Mouse (Mus musculus) midbrain, embryonic 12.5 days (tissue): Measurements from ENCODE around the gene Lypd6b. TPM values are rescaled to one million over a fixed set of nuclear protein-coding genes. Genes with fewer than 3 reads are reported as not detected.

Experiments used
- ATAC-seq: fragments of 200-750 bp; cut with Nextera tagmentation; 2 replicates; pipeline ENCODE4 v1.8.0; 2017; ENCODE audit warnings: low read depth, moderate TSS enrichment, moderate library complexity; ENCODE audit not compliant: low FRiP score
- H3K27ac ChIP-seq: fragments of 300-500 bp; sonication (generic); replicated peaks from 2 replicates; pipeline ENCODE4 v1.5.1; 2016; ENCODE audit warnings: mild to moderate bottlenecking
- H3K27me3 ChIP-seq: fragments of 300-500 bp; sonication (generic); 2 replicates; pipeline ENCODE4 v1.6.1; 2016; ENCODE audit warnings: mild to moderate bottlenecking
- H3K36me3 ChIP-seq: fragments of 300-500 bp; sonication (generic); 2 replicates; pipeline ENCODE4 v1.6.1; 2016
- H3K4me1 ChIP-seq: fragments of 300-500 bp; sonication (generic); 2 replicates; pipeline ENCODE4 v1.6.1; 2016
- H3K4me2 ChIP-seq: fragments of 300-500 bp; sonication (generic); replicated peaks from 2 replicates; pipeline ENCODE4 v1.6.1; 2016; ENCODE audit warnings: mild to moderate bottlenecking, moderate library complexity
- H3K4me3 ChIP-seq: fragments of 300-500 bp; sonication (generic); 2 replicates; pipeline ENCODE4 v1.5.1; 2016; ENCODE audit warnings: mild to moderate bottlenecking
- H3K9ac ChIP-seq: fragments of 300-500 bp; sonication (generic); replicated peaks from 2 replicates; pipeline ENCODE4 v1.6.1; 2016; ENCODE audit warnings: mild to moderate bottlenecking, moderate library complexity
- H3K9me3 ChIP-seq: fragments of 300-500 bp; sonication (generic); 2 replicates; pipeline ENCODE4 v1.6.1; 2016; ENCODE audit warnings: mild to moderate bottlenecking
- WGBS: fragments of 180-500 bp; shearing (Covaris S2); methylation state at CpG from one replicate; pipeline ENCODE4 v1.1.7; 2016; 5-methylcytosine and 5-hydroxymethylcytosine counted together
- polyA plus RNA-seq: library from polyadenylated mRNA; unstranded; fragments of >200 nt; fragmentation: Nextera tagmentation; extraction: Ambion mirVana; gene quantifications from 2 replicates; pipeline ENCODE4 v1.2.1, GENCODE M21; 2016

Lypd6b gene
- polyA plus RNA-seq, 1 experiment from 2014 or later: 0.89 TPM

DNA sequence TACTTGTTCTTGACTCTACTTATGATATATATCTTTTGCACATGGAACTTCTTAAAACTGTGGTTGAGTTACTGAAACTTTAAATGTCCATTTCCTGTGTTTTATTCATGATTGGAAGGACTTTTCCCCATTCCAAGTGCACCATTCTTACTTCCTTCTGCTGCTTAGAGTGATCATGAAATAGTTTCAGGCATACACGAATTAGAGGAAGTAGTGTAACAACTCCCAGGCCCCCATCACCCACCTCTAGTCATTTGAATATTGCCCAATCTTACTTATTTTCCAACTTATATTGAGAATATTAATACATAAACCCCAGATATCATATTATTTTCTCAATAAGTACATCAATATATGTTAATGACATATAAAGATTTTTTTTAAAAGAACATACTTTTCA, 139.9 kb downstream of the Lypd6b start:
- Histone ChIP-seq H3K36me3 (no peaks in the 10 kb centered on the region), H3K9me3 (no peaks in the 10 kb centered on the region), H3K27ac (no peak overlapping the region), H3K4me1 (peaks cover 7% of the 10 kb centered on the region; the same call in 1 of the 2 replicates), H3K4me3 (no peak overlapping the region), H3K9ac (no peak overlapping the region), H3K4me2 (no peak overlapping the region), H3K27me3 (peaks cover 5% of the 10 kb centered on the region; the same call in 1 of the 2 replicates)
- 79% methylated on average over 1 of the region's 1 CpGs for WGBS
- no peak for ATAC-seq

DNA sequence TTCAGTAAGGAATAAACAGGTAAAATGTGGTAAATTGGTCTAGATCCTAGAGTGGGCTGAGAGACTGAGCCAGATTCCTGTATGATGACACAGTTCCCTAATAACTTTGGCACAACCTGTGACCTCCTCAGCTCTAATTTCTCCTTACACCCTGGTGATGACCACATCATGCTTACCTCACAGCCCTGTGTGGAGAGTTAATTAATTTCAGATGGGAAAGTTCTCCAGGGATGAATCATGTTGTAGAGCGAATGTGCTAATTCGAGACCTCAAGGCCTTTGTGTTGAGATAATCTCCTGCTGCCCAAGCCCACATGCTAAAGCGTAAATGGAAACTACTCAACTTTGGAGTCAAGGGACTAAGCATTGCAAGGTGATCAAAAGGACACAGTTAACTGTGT, 142.4 kb downstream of the Lypd6b start:
- H3K27ac ChIP-seq: no peak overlapping the region
- no peak overlapping the region for H3K4me3 ChIP-seq
- H3K9me3 ChIP-seq: no peaks in the 10 kb centered on the region
- H3K4me1 ChIP-seq: no peaks in the 10 kb centered on the region
- no peak overlapping the region for H3K9ac ChIP-seq
- no peaks in the 10 kb centered on the region for H3K27me3 ChIP-seq
- H3K4me2 ChIP-seq: no peak overlapping the region
- no peak for ATAC-seq
- no peaks in the 10 kb centered on the region for H3K36me3 ChIP-seq
- WGBS: 80% methylated on average over 3 of the region's 3 CpGs

DNA sequence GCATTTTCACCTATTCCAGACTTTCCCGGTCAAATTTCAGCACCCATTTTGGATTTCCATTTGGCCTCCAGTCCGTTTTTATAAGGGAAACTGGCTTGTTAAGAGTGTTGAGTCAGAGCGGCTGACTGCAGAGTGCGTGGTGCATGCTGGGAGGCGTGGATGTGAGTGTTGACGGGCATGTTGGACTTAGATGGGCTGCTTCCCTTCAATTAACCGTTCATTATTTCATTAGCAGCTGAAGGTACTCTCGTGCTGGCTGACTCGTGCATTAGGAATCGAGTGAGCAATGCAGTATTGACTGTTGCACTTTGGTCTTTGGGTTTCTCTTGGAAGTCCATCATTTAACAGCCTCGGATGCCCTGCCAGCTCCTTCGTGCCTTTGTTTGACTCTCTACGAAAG, 150.1 kb downstream of the Lypd6b start:
- no peaks in the 10 kb centered on the region for H3K4me1 ChIP-seq
- H3K9ac ChIP-seq: no peak overlapping the region
- H3K36me3 ChIP-seq: no peaks in the 10 kb centered on the region
- H3K4me3 ChIP-seq: no peak overlapping the region
- H3K9me3 ChIP-seq: no peaks in the 10 kb centered on the region
- WGBS: 84% methylated on average over 13 of the region's 13 CpGs
- H3K27ac ChIP-seq: no peak overlapping the region
- no peak for ATAC-seq
- no peaks in the 10 kb centered on the region for H3K27me3 ChIP-seq
- H3K4me2 ChIP-seq: no peak overlapping the region

DNA sequence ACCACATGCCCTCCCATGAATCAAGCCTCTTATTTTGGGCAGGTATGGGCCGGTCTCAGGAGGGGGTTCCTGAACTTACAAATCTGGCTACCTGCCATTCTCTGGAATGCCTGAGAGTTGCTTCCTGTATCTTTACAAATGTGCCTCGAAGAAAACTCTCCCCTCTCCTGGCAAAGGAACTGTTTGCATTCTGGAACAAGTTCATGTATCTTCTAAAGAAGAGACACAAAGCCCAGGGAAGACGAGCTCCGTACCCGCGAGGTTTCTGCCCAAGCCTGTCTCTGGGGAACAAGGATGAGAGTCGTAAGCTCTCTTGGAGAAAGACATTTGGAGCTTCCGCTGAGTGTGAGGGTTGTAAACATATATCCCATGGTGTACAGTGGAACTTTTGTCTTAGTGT, 150.8 kb downstream of the Lypd6b start:
- WGBS: 81% methylated on average over 8 of the region's 8 CpGs
- H3K36me3 ChIP-seq: no peaks in the 10 kb centered on the region
- ATAC-seq: no peak
- H3K9me3 ChIP-seq: no peaks in the 10 kb centered on the region
- H3K4me3 ChIP-seq: no peak overlapping the region
- H3K4me1 ChIP-seq: no peaks in the 10 kb centered on the region
- no peak overlapping the region for H3K27ac ChIP-seq
- H3K27me3 ChIP-seq: no peaks in the 10 kb centered on the region
- no peak overlapping the region for H3K9ac ChIP-seq
- H3K4me2 ChIP-seq: no peak overlapping the region

- no peaks in the 10 kb centered on the region for H3K4me1 ChIP-seq
- H3K4me2 ChIP-seq: no peak overlapping the region
- H3K9me3 ChIP-seq: no peaks in the 10 kb centered on the region
- WGBS: 88% methylated on average over 6 of the region's 6 CpGs
- H3K4me3 ChIP-seq: no peak overlapping the region
- no peak overlapping the region for H3K9ac ChIP-seq
- no peaks in the 10 kb centered on the region for H3K27me3 ChIP-seq
- H3K36me3 ChIP-seq: no peaks in the 10 kb centered on the region
- no peak for ATAC-seq
- H3K27ac ChIP-seq: no peak overlapping the region
These were observed 152.9 kb downstream of the Lypd6b start for GRCm38 (mm10) chr2:49940372-49940771.

DNA sequence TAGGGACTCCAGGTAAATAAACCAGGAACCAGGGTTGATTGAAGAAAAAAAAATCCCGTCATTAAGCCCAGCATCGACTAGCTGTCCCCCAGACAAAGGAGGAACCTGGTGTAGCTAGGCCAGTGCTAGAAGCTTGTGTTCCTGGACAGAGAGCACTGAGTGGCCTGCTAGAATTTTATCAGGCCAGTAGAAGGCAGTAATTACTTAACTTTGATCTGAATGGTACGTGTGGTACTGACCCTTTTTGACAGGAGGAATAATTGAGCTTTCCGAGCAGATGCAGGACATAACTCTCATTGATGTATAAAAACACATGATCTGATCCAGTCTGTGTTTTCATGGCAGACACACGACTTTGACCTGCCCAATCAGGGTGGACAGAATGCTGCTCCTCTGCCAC, 154.6 kb downstream of the Lypd6b start:
- Histone ChIP-seq H3K4me1 (no peaks in the 10 kb centered on the region), H3K27ac (no peak overlapping the region), H3K4me2 (no peak overlapping the region), H3K4me3 (no peak overlapping the region), H3K9ac (no peak overlapping the region), H3K9me3 (no peaks in the 10 kb centered on the region), H3K36me3 (no peaks in the 10 kb centered on the region), H3K27me3 (no peaks in the 10 kb centered on the region)
- no peak for ATAC-seq
- WGBS: 72% methylated on average over 5 of the region's 5 CpGs

DNA sequence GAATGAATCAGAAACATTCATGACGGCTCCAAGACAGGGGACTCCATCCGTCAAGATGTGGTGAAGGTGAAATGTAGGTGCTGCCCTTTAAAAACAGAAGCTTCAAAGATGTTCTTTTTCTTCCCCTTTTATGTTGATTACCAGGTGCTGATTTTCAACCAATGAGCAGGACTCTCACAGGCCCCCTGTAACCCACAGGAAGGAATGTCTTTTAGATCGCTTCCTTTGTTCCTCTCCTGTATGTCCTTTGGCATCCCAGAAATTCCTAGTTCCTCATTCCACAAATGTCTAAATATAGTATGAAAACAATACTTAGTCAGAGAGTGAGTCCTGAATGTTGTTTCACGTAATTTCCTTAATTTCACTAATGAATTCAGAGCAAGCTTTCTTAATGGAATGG, 164.2 kb downstream of the Lypd6b start:
- no peak overlapping the region for H3K27ac ChIP-seq
- no peak overlapping the region for H3K9ac ChIP-seq
- ATAC-seq: no peak
- 69% methylated on average over 4 of the region's 4 CpGs for WGBS
- no peaks in the 10 kb centered on the region for H3K36me3 ChIP-seq
- no peak overlapping the region for H3K4me2 ChIP-seq
- peaks cover 6% of the 10 kb centered on the region for H3K4me1 ChIP-seq
- no peaks in the 10 kb centered on the region for H3K27me3 ChIP-seq
- H3K4me3 ChIP-seq: no peak overlapping the region
- H3K9me3 ChIP-seq: 0 out of 2 replicates have a peak, but pooled peaks cover 4% of the 10 kb centered on the region

DNA sequence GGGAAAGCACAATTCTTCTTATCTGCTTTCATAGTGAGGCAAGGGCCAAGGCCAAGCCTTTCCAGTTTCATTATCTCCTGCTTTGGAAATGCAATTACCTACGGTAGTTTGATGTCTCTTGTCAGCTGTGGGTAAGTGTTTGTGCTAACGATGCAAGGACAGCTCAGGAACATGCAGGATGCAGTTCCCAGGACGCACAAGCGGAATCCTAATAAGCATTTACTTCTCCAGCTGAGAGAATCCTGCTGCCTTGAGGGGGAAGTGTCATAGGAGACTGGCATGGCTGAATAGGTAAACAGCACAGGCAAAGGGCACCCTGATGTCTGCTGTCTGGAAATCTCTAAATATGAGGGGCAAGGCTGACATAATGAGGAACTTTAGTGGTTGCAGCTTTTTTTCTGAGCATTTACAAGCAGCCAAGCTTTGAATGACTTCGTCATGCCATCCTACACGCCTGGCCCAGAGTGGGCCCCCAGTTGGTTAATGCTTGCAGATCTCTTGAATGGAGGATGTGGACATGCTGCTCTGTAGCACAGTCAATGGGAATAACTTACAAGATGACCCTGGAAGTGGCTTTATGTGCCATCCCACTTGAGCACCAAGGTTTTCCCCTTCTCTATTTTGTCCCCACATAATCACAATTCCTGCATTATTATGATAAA, 165.3 kb downstream of the Lypd6b start:
- Histone ChIP-seq H3K4me1 (peaks cover 6% of the 10 kb centered on the region), H3K4me2 (no peak overlapping the region), H3K9me3 (0 out of 2 replicates have a peak, but pooled peaks cover 4% of the 10 kb centered on the region), H3K4me3 (no peak overlapping the region), H3K36me3 (no peaks in the 10 kb centered on the region), H3K27ac (peak overlapping the region; percentile 20; the same call in 1 of the 2 replicates), H3K9ac (no peak overlapping the region), H3K27me3 (no peaks in the 10 kb centered on the region)
- WGBS: 48% methylated on average over 6 of the region's 6 CpGs
- ATAC-seq: no peak

DNA sequence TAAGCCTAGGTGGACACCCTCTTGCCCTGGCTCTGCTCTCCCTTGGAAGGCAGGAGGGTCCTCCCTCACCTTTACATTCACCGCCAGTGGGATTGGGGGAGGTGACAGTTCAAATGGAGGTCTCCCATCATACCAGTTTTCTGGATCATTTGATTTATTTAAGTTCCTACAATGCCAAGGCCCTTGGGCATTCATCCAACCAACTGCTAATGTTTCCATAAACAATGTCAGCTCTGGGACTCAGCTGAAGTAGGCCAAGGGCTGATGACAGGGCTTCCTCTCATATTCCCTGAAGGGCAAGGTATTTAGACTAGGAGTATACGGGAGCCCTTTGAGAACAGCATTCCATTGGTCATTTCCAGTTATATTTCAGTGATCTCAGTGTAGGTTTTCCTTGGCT, 170.0 kb downstream of the Lypd6b start:
- Histone ChIP-seq H3K36me3 (no peaks in the 10 kb centered on the region), H3K9ac (no peak overlapping the region), H3K27ac (no peak overlapping the region), H3K9me3 (0 out of 2 replicates have a peak, but pooled peaks cover 4% of the 10 kb centered on the region), H3K4me3 (no peak overlapping the region), H3K4me1 (peaks cover 6% of the 10 kb centered on the region), H3K27me3 (no peaks in the 10 kb centered on the region), H3K4me2 (no peak overlapping the region)
- whole genome bisulfite sequencing: 83% methylated on average over 2 of the region's 2 CpGs
- no peak for ATAC-seq

GRCm38 (mm10) chr2:49961991-49962390, 174.5 kb downstream of the Lypd6b start:
- no peaks in the 10 kb centered on the region for H3K36me3 ChIP-seq
- no peaks in the 10 kb centered on the region for H3K4me1 ChIP-seq
- WGBS: 87% methylated on average over 2 of the region's 2 CpGs
- H3K4me3 ChIP-seq: no peak overlapping the region
- no peak overlapping the region for H3K4me2 ChIP-seq
- H3K27me3 ChIP-seq: no peaks in the 10 kb centered on the region
- H3K9ac ChIP-seq: no peak overlapping the region
- H3K27ac ChIP-seq: no peak overlapping the region
- ATAC-seq: no peak
- H3K9me3 ChIP-seq: no peaks in the 10 kb centered on the region

DNA sequence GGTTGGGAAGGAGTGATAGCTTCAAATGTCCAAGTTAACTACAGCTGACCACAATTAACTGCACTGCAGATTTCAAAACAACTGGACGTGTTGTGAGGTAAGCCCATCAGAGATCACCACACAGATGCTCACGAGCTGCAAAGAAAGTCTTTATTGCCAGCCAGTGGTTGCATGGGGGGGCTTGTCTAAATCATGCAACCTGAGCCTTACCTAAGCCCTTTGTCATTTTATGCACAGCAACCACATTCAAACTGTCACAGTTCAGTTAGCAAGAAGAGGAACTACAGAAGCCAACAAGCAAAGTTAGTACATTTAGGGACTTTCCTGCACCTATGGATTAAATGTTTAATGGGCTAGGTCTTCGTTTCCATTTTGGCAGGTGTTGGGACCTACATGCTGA, 177.4 kb downstream of the Lypd6b start:
- Histone ChIP-seq H3K27ac (no peak overlapping the region), H3K4me2 (no peak overlapping the region), H3K9me3 (no peaks in the 10 kb centered on the region), H3K4me3 (no peak overlapping the region), H3K27me3 (no peaks in the 10 kb centered on the region), H3K4me1 (0 out of 2 replicates have a peak, but pooled peaks cover 6% of the 10 kb centered on the region), H3K9ac (no peak overlapping the region), H3K36me3 (no peaks in the 10 kb centered on the region)
- WGBS: 70% methylated on average over 3 of the region's 3 CpGs
- ATAC-seq: no peak

- Histone ChIP-seq H3K4me2 (no peak overlapping the region), H3K36me3 (no peaks in the 10 kb centered on the region), H3K27ac (no peak overlapping the region), H3K9me3 (no peaks in the 10 kb centered on the region), H3K27me3 (no peaks in the 10 kb centered on the region), H3K4me3 (no peak overlapping the region), H3K4me1 (0 out of 2 replicates have a peak, but pooled peaks cover 6% of the 10 kb centered on the region), H3K9ac (no peak overlapping the region)
- WGBS: 54% methylated on average over 3 of the region's 3 CpGs
- ATAC-seq: no peak
These were observed 180.3 kb downstream of the Lypd6b start for GRCm38 (mm10) chr2:49967748-49968147.

- Histone ChIP-seq H3K27me3 (no peaks in the 10 kb centered on the region), H3K4me2 (no peak overlapping the region), H3K9me3 (no peaks in the 10 kb centered on the region), H3K27ac (no peak overlapping the region), H3K36me3 (no peaks in the 10 kb centered on the region), H3K9ac (no peak overlapping the region), H3K4me1 (0 out of 2 replicates have a peak, but pooled peaks cover 6% of the 10 kb centered on the region), H3K4me3 (no peak overlapping the region)
- WGBS: 97% methylated on average over 3 of the region's 3 CpGs
- ATAC-seq: no peak
These were observed 183.5 kb downstream of the Lypd6b start for GRCm38 (mm10) chr2:49970990-49971389.
